Mouse (Mus musculus) spleen, postnatal 10 days (tissue): ENCODE data around the gene Pxt1.

Experiments
- DNase-seq, 2 experiments: peaks; one replicate each; pipeline ENCODE4 v3.0.0; 2021 to 2022; ENCODE audit warnings: low spot score in 2 of 2

Pxt1 gene

DNA sequence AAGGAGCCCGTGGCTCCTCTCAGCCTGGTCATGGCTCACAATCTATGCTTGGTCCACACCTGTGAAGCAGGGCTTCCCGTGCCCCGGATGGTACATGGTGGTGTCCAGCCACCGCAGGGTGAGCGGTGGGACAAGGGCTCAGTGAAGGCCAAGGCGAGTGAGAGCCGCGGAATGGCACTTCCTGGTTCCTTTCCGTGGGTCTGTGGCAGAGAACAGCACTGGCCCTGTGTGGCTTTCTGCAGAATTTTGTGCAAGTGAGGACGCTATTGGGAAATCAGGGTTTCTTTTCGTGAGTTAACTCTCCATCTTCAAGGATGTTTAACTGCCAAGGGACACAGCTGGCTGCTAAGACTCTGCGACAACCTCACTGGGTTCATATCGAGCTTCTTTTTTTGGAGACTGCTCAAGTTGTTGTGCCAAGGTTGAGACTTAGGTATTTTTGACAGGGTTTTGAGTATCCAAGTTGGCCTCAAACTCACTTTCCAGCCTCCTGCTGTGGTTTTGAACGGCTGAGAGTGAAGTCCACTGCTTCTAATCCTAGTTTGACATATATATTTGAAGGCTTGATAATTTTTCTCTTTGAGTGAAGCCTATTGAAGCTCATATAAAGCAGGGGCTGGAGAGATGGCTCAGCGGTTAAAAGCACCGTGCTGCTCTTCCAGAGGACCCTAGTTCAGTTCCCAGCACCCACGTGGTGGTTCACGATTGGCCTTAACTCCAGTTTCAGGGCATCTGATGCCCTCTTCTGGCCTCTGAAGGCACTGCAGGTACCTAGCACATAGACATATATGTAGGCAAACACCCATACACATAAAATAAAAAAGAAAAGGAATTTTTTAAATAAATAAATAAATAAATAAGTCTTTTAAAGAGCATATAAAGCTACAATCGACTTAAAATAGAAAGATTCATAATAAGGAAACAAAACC is 3.6 kb upstream of the Pxt1 start:
- no peak for DNase-seq

DNA sequence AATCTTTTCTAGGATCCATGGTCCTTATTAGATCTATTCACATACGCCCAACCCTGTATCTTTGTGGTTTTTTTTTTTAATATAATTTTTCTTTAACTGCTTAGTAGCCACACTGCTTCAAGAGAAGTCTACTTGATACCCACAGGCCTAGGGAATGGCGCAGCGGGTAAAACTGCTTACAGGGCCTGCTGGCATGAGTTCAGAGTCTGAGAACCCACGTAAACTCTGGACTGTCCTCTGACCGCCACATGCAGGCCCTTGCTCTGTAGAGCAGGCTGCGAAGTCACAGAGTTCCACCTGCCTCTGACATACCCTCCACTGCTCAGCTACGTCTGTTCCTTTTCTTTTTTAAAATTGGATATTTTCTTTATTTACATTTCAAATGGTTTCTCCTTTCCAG is 841 bp upstream of the Pxt1 start:
- DNase-seq, result no peak

DNA sequence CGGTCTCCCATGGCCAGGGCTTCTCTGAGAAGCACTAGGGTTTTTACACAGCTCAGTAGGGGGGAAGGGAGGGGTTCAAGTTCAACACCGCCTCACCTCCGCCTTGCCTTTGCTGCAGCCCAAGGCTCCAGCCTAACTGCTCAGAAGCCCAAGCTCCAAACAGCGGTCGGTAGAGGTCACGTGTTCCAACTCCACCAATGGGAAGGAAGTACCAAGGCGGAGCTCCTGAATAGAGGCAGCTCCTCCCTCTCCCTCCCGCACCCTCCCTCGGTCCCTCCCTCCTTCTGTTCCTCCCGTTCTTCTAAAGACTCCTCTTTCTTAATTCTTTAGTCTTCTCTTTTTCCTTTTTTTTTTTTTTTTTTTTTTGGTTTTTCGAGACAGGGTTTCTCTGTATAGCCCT is 1.5 kb downstream of the Pxt1 start:
- peak; percentile 48 to 77 for DNase-seq

DNA sequence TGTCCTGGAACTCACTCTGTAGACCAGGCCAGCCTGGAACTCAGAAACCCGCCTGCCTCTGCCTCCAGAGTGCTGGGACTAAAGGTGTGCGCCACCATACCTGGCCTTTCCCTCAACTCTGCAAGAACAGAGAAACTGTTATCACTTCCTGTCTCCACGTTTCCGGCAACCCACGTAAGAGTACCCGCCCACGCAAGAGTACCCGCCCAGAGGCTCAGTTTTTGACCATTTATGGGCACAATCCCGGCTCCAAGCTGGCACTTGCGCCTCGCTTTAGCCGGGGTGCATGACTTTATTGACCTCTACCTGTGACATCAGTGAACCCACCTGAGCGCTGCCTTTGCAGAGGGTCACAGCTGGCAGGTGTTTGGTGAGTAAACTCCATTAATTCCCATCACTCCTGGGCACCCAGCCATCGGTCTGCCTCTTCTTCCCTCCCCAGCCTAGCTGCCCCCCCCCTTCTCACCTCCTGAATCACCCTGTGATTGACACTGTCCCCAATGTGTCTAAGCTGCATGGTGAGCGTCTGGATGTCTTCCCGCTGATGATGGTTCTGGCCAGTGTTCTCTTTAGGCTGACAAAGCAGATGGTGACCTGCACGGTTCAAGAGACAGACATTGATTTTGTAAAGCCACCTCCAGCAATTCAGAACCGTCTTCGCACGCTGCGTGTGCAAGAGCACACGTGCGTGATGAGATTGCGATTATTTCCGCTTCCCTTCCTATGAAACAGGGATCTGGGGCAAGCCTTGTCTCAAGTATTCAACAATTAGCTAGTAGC is 2.7 kb downstream of the Pxt1 start:
- no peak for DNase-seq

DNA sequence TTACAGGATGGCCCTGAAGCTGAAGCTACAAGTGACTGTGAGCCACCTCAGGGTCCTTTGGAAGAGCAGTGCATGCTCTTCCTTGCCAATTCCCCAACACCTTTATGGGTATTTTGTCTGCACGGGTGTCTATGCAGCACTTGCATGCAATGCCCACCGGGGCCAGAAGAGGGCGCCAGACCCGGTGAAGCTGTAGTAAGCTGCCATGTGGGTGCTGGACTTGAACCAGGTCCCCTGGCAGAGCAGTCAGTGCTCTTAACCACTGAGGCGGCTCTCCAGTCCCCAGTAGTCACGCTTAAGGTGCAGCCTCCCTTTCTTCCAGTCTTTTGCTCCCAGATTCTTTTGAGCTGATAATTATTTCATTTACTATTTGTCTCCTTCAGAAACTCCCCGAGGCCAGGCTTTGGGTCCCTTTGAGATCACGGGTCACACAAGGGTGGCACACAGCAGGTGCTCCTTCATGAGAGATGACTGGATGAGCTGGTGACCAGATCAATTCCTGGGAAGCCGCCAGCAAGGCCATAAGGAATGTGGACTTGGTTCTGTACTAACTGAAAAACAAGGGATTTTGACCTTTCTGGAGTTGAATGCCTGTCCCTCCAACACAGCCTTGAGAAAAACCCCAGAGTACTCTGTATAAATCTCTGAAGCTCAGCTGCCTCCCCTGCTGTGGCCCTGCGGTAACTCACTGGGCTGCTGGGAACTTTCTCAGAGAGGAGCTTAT is 6.9 kb downstream of the Pxt1 start:
- DNase-seq, result peak; percentile 88 to 93

DNA sequence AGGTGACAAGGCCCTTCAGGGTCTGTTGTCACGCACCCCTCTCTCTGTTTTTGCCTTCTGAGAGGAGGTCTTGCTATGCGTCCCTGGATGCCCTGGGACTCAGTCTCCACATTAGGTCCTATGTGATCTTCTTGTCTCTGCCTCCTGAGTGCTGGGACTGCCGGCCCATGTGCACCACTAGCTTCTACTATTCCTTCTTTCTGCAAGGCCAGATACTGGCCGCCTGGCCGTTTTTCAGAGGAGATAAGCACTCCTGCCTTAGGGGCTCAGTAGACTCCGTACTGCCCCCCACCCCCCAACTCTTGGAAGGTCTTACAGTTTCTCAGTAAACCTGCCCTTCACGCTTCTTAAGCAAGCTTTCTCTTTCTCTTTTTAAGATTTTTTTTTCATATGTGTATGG is 7.5 kb downstream of the Pxt1 start:
- DNase-seq, result peak; percentile 44 to 70

DNA sequence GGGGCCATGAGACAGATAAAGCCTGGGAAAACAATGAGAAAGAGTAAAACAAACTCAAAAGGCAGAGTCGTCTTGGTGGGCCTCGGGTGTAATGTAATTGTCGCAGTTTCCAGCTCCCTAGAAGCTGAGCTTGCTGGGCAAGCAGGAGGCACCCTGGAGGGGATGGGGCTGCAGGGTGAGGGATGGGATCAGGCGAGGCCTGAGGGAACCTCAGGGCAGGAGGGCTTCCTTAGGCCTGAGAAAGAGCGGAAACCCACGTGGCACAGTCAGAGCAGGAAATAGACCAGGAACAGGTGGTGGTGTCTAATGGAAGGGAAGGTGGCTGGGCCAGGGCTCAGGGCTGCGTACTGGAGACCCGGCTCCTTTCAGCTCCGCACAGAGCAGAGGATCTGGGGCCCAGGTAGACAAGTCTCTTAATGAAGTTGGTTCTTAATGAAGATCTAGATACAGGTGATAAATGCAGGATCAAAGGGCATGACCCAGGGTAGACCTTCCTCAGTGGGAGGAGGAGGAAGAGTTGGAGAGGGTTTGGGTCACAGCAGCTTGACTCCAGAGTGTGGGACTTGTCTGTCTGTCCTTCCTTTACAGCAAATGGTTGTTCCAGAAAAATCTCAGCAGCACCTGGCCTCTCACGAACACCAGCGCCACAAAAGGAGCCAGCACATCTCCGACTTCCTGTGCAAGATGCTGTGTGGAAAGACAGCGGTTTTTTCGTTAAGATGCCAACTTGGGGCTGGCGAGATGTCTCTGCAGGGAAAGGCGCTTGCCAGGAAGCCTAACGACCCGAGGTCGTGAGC is 9.3 kb downstream of the Pxt1 start:
- DNase-seq, result no peak

DNA sequence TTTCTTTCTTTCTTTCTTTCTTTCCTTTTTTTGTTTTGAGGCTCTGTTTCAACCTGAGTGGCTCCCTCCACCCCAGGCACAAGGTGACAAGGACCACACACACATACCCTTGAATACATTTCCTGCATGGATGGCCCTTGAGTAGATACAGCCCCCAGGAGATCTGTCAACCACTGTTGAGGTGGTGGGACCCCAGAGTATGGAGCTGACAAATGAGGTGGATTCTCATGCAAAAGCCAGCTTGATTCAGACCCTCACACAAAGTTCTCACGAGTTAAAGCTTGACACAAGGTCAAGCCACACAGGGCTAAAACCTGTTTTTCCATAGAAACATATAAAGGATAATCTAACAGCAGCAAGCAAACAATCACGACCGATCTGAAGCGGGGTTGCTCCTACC is 11.4 kb downstream of the Pxt1 start:
- DNase-seq, result no peak

DNA sequence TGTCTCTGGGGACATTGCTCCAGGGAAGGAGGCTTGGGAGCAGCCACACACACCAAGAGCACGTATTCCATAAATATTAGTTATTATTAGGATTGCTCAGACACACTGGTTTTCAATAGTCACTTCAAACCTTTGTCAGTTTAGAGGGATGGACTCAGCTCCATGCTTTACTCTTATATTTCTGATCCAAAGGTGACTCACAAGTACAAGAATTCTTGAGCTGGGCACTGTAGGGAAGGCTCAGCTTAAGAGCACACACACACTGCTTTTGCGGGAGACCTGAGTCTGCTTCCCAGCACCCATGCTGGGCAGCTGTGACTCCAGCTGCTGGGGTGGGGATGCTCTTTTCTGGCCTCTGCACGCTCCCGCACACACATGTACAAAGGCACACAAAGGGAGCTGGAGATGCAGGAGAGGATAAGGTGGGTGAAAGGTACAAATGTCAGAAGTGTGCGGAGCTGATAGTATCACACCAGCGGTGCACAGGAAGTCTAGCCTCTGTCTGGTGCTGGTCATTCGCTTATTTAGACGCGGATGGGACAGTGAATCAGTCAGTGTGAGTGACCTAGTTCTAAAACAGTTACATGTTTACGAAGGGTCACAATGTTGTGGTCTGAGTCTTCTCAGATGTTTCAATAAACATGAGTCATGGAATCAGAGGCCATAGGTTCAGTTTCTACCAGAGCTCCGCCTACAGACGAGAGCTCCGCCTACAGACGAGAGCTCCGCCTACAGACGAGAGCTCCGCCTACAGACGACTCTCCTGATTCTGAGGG is 12.0 kb downstream of the Pxt1 start:
- DNase-seq, result peak in 1 of 2 experiments; percentile 35

DNA sequence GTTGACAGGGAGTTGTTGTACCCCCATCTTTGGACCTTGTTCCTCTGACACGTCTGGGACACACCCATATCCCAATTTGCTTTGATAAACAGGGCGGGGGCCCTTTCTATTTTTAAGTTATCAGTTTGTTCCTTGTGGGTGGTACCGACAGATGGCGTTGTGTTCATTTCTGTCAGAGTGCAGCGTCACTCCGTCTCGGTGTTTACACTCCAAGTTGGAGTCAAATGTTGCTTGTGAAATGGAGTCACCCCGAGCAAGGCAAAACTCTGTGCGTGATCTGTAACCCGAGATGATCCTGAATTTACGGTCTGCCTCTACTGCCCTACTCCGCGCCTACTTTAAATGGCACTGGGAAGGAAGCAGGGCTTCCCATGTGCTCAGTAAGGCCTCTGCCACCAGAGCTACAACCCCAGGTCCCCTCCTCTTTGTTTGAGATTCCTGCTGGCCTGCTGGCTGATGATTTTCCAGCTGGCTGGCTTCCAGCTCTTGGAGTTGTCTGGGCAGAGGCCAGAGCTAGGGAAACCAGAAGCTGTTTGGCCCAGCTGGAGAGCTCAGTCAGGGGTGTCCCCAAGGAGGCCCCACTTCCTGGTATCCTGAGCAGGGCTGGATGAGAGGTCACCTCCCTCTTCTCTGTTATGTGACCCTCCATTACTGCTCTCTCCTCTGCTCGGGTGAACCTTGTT is 13.1 kb downstream of the Pxt1 start:
- peak; percentile 79 to 85 for DNase-seq

DNA sequence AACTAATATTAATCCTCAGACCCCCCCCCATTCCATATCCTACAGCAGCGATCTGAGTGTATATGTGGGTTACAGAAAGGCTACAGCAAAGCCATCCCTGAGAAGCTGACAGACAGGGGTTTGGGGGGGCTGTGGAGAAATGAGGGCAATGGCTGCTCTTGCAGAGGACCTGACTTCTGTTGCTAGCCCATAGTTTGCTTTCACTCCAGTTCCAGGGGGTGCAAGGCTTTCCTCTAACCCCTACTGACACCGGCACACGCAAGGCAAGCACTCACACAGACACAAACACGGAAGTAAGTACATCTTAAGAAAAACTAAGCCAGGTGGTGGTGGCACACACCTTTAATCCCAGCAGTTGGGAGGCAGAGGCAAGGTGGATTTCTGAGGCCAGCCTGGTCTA is 14.3 kb downstream of the Pxt1 start:
- no peak for DNase-seq

DNA sequence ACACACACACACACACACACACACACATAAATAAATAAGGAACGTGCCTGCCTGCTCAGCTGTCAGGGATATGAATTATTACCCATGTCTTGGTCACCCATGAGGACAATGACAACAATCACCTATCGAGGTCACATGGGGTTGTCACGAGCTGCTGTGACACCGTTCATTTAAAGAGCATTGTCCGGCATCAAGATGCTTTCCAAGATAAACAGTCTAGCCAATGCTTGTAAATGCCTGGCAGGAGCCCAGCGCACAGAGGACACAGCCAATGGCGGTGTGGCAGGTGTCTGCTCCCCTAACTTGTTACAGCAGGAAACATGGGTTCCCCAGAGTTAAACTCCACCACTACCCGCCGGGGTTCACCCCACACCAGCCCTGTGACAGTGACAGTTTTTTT is 15.6 kb downstream of the Pxt1 start:
- DNase-seq, result no peak

DNA sequence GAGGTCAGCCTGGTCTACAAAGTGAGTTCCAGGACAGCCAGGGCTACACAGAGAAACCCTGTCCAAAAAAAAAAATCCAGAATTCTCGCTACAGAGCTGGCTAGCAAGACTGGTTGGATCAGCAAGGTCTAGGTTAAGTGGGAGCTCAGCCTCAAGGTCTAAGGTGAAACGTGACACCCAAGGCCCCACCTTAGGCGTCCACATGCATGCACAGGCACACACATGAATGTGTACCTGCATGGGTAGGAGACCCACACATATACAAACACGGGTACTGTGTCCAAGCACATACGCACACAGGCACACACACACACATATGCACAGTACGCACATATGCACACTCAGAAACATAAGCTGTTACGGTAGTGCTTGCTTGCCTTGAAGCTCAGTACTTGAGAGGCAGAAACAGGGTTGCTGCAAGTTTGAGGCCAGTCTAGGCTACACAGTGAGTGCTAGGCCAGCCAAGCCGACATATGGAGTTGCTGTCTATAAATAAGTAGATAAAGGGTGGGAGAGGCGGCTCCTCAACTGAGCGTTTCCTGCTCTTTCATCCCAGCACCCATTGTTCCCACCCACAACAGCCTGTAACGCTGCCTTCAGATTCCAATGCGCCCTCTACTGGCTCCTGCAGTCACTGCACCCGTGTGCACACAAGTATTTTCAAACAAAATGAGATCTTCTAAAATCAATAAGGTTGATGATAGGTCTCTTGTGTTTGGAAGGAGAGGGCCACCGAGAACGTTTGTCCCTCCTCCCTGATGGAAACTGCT is 16.6 kb downstream of the Pxt1 start:
- peak; percentile 65 to 81 for DNase-seq

DNA sequence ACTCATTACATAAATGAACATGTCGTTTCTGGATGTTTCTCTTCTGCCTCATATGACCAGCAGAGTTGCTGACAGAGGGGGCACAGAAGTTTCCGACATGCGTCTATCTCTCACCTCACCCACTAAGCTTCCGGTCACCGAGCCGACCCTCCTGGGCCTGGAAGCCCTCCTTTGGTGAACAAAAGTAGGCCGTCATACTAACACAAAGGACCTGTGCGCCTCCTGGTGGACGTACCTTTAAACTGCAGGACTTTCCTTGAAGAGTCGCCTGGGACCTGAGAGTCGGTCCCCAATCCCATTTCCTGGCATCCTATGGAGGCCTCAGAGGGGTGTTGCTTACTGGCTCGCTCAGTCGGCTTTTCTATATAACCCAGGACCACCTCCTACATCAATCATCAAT is 17.3 kb downstream of the Pxt1 start:
- DNase-seq, result peak; percentile 79 to 86

DNA sequence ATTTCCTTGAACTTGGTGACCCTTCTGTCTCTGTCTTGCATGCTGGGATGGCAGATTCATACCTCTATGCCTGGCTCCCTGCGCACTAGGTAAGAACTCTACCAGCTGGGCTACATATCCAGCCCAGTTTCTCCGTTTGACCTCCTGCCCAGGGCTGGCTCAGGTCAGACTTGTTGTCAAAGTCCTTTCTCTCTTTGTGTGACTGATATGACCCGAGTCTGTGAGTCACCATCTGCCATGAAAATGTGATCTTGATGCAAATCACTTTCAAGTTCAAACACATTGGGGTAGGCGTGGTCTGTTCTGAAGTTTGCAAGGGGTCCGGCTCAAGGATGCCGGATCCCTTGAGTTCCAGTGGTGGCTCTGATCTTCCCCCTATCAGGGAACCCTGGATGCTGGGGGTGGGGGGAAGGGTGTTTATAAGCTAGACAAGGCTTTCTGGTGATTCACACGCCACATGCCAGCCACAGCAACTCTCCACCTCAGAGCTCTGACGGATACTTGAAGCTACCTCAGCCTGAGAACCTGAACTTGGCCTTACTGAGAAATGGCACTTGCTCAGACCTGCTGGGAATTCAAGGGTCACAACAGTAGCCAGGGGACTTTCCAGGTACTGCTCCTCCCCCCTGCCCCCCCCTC is 18.6 kb downstream of the Pxt1 start:
- no peak for DNase-seq

DNA sequence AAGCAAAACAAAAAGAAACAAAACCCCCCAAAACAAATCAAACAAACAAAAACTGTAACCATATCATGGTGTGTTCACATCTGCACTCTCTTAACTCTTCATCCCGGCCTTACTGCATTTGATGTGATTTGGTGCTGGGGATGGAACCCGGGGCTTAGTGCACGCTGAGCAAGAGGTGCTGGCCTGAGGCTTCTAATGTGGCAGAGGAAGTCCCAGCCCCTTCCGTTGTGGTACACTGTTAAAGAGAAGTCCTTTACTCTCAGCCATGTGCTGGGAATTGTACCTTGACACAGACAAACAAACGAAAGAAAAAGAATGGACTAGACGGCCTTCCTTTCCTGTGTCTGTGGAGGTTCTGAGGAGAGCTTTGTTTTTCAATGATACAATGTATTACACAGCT is 21.5 kb downstream of the Pxt1 start:
- no peak for DNase-seq

DNA sequence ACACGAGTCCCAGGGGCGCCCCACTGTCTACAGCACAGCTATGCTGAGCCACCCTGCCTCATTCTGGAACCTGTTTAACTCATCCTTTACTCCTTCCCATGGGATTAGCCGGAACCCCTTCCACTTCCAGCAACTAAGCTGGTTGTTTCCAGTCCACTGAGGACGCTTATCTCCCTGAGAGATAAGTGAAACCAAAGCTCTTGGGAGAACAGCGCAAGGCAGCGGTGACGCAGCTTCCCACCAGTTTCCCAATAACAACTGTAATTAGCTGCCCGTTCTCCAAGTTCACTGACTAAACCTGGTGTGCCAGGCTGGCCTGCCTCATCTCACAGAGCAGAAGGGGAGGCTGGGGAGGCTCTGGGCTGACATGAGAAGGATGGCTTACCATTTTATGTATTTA is 22.6 kb downstream of the Pxt1 start:
- DNase-seq, result no peak

DNA sequence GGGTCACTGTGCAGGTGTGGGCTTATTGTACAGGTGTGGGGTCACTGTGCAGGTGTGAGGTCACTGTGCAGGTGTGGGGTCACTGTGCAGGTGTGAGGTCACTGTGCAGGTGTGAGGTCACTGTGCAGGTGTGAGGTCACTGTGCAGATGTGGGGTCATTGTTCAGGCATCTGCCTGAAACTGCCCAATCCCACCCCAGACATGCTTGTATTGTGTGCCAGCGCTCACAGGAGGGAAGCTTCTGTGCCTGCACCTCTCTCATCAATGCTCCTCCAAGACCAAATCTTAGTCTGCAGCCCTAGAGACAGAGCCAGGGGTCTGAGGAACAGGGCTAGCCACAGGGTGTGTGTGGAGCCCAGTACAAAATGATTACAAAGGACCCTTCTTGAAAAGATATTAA is 27.1 kb downstream of the Pxt1 start:
- DNase-seq, result no peak
